Mouse (Mus musculus) liver (tissue): ENCODE data around the gene Elmo3.
A peak's percentile ranks its signal among the peaks of the same experiment; 100 is the strongest.

Experiments used
- DNase-seq: peaks from one replicate; pipeline ENCODE4 v3.0.0-alpha.2; 2020; ENCODE audit warnings: mixed read lengths

Gene Elmo3

GRCm38 (mm10) chr8:105330325-105330724 is 24.9 kb downstream of the Elmo3 start:
- no peak for DNase-seq

- no peak for DNase-seq
Observed at GRCm38 (mm10) chr8:105331469-105331868, 26.1 kb downstream of the Elmo3 start.

- DNase-seq = no peak
Observed at GRCm38 (mm10) chr8:105331931-105332330, 26.5 kb downstream of the Elmo3 start.

GRCm38 (mm10) chr8:105332523-105332922 is 27.1 kb downstream of the Elmo3 start:
- DNase-seq = no peak

DNA sequence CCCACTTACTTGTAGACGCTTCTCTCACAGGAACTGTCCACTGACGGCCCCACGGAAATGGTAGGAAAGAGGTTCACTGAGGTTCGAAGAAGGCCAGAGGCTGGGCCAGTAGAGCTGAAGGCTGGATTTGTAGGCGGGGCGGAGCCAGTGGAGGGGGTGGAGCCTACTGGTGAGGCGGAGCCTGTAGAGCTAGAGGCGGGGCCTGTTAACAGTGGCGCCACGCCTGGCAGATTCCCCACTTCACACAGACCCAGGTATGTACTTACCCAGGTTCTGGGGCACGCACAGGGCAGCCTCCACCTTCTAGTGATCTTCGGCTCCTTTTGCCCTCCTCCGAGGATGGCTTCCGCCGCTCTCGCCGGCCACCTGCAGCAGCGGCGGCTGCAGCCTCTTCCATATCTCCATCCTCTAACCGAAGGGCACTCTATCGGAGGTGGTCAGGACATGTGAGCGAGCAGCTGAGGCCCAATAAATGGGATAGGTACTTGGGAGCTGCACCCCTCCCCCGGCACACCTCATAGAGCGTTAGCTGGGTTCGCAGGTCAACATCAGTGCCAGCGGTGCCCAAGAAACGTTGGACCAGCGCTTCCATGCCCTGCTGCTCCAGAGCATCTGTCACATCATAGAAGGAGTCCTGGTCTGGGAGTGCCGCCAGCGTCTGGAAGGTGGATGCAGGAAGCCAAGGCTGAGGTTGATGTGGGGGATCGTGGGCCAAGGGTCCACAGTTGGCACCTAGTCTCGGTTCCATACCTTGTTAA is 31.2 kb downstream of the Elmo3 start:
- no peak for DNase-seq

- no peak for DNase-seq
Observed at GRCm38 (mm10) chr8:105338992-105339391, 33.6 kb downstream of the Elmo3 start.

DNA sequence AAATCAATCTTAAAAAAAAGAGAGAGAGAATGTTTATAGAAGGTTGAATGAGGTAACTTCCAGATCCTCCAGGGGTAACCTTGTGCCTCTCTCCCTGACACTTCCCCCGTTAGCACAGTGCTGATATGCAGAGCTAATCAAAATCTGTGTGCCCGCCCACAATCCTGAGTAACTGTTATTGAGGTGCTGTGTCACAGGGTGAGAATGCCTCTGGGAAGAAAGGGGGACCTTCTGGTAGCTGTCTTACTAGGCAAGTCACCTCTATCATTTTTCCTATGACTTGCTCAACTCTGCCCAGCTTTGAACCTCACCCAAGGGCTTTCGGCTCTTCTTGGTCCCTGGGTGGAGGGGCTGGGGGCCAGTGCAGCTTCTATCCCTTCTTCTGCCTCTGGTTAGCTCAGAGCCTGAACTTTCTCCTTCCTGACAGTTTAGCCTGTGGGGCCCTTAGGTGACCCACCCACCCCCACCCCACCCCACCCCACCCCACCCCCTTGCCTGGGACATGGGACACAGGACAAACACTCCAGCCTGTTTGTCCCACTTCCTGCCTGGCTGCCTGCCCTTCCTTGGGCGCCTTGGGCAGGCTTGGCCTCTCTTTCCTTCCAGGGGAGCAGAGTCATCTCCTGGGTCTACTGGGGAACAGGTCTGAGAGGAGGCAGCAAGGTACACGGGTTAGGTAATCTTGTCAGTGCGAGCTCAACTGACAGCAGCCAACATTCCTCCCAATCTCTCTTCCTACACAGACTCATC is 34.7 kb downstream of the Elmo3 start:
- DNase-seq = peak; percentile 49

DNA sequence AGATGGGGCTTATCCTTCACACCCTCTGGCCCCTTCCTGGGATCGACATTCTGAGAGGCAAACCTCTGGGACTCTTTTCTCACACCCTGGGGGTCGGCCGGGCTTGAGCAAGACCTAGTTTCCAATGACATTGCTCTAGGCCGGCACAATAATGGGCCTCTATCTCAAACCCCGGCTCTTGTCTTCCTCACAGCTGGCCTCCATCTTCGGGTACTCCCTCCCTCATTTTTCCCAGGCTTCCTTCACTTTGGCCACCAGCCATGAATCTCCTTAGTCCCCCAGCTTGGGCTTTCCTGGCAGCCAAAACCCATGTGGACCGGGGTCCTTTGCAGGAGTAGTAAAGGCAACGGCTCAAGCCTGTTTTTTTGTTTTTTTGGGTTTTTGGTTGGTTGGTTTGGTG is 36.0 kb downstream of the Elmo3 start:
- DNase-seq = no peak

DNA sequence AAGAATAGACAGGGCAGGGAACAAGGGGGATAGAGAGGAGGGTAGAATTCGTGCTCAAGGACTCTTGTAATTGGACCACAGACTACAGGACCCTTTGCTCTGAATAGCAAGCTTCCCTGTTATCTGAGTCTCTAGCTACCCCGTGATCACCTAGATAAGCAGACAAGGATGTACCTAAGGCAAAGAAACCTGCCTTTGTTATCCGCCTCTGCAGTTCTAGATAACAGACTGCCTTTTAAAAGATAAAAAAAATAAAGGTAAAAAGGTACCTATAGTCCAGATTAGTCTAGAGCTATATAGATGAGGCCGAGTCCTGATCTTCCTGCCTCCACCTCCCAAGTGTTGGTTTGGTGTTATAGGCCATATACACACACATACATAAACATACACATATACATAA is 37.4 kb downstream of the Elmo3 start:
- no peak for DNase-seq

GRCm38 (mm10) chr8:105343791-105344574 is 38.6 kb downstream of the Elmo3 start:
- DNase-seq = no peak

DNA sequence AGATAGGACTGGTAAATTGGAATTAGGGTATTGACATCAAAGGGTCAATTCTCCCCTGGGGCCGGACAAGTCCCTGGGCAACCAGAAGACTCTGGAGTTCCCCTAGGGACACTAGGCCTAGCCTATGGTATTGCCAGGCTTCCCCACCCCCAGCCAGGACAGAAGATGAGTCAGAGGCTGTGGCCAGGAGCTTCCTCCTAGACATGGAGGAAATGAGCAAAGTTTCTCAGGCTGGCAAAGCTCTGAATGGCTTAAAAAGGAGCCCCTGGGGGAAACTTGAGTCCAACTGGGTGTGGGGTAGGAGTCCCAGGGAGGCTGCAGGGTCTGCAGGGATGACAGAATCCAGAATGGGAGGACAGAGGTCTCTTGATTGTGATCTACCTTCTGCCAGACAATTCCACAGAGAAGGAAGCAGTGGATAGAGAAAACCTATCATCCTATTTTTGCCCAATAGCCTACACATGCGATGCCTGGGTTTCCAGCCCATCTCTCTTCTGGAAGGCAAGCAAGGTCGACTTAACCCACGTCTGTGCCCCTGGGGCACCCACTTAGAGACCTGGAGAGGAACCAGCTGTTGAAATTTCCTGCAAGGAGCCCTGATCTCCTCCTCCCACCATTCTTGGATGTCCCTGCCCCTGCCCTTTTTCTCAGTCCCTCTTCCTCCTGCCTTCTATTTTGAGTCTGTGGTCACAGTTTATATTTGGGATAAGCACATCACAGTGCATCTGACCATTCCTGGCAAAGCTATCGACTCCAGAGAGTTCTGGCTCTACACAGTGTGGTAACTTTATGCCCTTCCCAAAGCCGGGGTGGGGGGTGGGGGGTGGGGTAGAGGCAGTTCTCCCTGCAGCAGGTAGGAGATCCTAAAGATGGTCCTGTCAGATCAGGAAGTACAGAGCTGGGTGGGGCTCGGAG is 39.9 kb downstream of the Elmo3 start:
- DNase-seq = no peak

DNA sequence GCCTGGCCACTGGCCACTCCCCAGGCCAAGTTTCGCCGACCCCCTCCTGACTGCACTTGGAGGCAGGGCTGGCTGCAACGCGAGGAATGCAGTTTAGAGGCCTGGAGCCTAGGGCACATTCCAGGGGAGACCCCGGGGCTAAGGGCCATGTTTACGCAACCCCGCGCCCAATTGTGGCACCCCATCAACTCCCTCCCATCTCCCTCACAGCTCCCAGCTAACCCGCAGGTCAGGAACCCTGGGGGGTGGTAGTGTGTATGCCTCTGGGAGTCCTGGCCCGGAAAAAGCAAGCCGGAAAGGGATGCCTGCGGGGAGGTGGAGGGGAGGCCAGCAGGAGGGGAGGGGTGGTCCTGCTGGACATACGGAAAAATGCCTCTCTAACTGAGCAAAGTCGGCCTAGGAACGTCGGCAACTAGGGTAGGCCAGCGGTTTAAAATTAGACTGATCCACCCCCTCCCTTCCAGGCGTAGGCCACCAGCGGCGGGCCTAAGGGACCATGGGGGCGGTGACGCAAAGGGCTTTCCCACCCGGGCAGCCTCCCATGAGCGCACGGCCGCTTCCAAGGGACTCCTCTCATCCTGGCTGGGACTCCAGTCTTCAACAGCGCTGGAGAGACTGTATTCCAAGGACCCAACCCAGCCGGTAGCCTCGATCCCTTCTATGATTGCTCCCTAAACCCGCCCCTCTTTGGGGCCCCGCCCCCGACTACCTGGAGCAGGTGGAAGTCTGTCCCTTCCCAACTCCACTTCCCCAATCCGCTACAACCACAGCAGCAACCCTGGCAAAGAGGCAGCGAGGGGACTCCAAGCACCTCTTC is 41.4 kb downstream of the Elmo3 start:
- no peak for DNase-seq

DNA sequence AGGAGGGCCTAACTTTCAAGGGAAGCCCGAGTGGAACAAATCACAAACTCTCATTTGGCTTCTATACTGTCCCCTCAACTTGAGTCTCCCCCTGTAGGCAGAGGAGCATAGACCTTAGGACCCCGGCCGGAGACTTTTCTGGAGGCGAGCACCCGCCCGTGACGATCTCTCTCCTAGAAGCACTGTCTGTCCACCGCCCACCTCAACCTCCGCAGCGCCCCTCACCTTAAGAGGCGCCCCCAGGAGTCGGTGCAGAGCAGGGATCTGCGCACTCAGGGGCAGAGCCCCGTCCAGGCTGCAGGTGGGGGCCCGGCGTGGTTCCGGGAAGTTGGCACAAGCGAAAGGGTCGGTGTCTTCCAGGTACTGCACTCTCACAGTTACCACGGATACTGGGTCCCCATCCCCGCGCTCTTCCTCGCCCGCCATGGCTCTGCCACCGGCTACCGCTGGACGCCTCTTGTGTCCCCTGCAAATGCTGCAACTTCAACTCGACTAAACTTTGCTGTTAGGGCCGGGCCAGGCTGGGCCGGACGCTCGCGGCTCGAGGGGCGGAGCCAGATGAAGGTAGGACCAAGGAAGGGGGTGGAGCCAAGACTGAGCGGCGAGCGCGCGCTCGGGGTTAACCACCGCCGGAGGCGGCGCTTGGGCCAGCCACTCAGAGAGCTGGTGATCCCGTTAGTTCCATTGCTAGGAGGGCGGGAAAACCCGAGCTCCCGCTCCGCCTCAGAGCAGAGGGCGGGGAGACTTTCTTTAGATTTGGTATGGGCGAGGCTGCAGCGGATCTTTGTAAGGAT is 42.2 kb downstream of the Elmo3 start, which contains the start of gene Fhod1:
Fhod1 (minus strand) TSS at position 526 of the 794 bp plus-strand sequence.
- DNase-seq = peak; percentile 96

GRCm38 (mm10) chr8:105348450-105349095 is 43.2 kb downstream of the Elmo3 start, which contains the start of gene Slc9a5:
TSS of gene Slc9a5 (plus strand) at chr8:105348843.
- DNase-seq = peak; percentile 59

- DNase-seq = no peak
Observed at GRCm38 (mm10) chr8:105349096-105349771, 43.8 kb downstream of the Elmo3 start.

GRCm38 (mm10) chr8:105350186-105350585 is 44.8 kb downstream of the Elmo3 start:
- DNase-seq = no peak

DNA sequence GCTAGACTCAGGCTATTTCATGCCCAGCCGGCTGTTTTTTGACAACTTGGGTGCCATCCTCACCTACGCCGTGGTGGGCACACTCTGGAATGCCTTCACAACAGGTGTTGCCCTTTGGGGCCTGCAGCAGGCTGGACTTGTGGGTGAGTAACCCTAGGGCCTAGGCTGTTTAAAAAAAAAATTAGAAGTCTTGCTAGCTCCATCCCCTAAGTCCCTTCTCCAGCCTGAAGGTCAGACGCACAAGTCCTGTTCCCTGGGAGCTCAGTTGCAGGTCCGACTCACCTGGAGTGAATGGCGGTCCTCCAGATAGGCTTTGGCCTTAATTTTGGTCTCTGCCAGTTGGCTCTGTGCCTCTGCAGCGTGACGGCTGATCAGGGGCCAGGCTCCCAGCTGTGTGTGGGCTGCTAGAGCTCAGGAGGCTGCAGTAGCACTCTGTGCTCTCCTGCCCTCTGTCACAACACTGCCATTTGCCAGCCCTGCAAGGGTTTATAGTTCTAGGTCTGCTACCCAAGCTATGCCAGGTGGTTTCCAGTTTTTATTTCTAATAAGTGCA is 48.3 kb downstream of the Elmo3 start:
- no peak for DNase-seq

DNA sequence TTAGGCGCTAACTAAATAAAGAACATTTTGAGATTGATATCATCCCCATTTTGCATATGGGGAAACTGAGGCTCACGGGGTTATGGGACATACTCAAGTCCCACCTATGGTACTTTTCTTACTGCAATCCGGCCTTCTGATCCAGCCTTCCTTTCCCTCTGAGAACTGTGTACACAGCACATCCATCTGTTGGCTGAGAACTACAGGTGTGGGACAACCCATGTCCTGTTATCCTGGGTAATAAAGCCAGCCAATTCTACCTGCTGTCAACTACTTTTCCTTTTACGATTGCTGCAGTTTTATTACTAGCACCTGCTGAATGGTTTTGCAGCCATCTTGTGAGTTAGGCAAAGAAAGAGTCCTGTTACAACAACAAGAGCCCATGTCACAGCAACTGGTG is 49.1 kb downstream of the Elmo3 start:
- no peak for DNase-seq
